Mouse (Mus musculus) intestine, embryonic 15.5 days (tissue): Measurements from ENCODE around the gene Rcor1. TPM values are rescaled to one million over a fixed set of nuclear protein-coding genes. Genes with fewer than 3 reads are reported as not detected.

ENCODE experiments used
- ATAC-seq: fragments of 200-750 bp; cut with Nextera tagmentation; 2 replicates; pipeline ENCODE4 v1.8.0; 2017; ENCODE audit warnings: moderate TSS enrichment, moderate library complexity
- H3K27ac ChIP-seq: fragments of 300-500 bp; sonication (generic); 2 replicates; pipeline ENCODE4 v1.5.1; 2015; ENCODE audit warnings: mild to moderate bottlenecking, inconsistent platforms
- H3K27me3 ChIP-seq: fragments of 300-500 bp; sonication (generic); replicated peaks from 2 replicates; pipeline ENCODE4 v1.6.1; 2015; ENCODE audit warnings: inconsistent platforms
- H3K36me3 ChIP-seq: fragments of 300-500 bp; sonication (generic); 2 replicates; pipeline ENCODE4 v1.6.1; 2015; ENCODE audit warnings: inconsistent platforms
- H3K4me1 ChIP-seq: fragments of 300-500 bp; sonication (generic); replicated peaks from 2 replicates; pipeline ENCODE4 v1.6.1; 2015; ENCODE audit warnings: inconsistent platforms
- H3K4me2 ChIP-seq: fragments of 300-500 bp; sonication (generic); replicated peaks from 2 replicates; pipeline ENCODE4 v1.6.1; 2015; ENCODE audit warnings: mild to moderate bottlenecking, inconsistent platforms
- H3K4me3 ChIP-seq: fragments of 300-500 bp; sonication (generic); replicated peaks from 2 replicates; pipeline ENCODE4 v1.5.1; 2015; ENCODE audit warnings: inconsistent platforms
- H3K9ac ChIP-seq: fragments of 300-500 bp; sonication (generic); 2 replicates; pipeline ENCODE4 v1.6.1; 2015; ENCODE audit warnings: inconsistent platforms
- H3K9me3 ChIP-seq: fragments of 300-500 bp; sonication (generic); 2 replicates; pipeline ENCODE4 v1.6.1; 2016; ENCODE audit warnings: inconsistent platforms
- WGBS: fragments of 180-500 bp; shearing (Covaris S2); methylation state at CpG from one replicate; pipeline ENCODE4 v1.1.7; 2015; 5-methylcytosine and 5-hydroxymethylcytosine counted together
- polyA plus RNA-seq: library from polyadenylated mRNA; unstranded; fragments of >200 nt; fragmentation: Nextera tagmentation; extraction: Ambion mirVana; gene quantifications from 2 replicates; pipeline ENCODE4 v1.2.1, GENCODE M21; 2015

Gene Rcor1
- polyA plus RNA-seq, 1 experiment from 2014 or later: 9.1 TPM

DNA sequence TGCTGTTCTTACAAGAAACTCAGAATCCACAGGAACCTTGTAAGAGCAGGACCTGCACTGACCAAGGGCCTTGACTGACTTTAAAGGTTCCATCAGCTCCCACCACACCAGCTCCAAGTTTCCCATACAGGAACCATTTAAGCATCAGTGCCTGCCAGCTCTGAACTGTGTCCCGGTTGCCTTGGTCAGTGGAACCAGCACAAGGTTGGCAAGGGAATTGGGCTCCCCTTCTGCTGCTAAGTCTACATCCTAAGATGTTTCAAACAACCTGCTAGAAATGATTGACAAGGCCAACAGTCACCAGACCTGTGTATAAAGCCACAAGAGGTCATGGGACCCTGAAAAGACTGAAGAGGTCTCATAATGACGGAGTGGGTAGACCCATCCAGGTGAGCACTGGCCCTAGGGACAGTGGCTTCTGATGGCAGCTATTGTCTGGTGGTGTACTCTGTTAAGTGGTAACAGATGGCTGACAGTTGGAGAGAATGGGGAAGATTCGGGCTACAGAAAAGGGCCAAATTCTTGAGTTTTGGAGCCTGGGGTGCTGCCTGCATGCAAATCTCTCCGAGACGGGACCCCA is 80.4 kb downstream of the Rcor1 start:
- Histone ChIP-seq H3K27ac (no peak overlapping the region), H3K4me2 (no peak overlapping the region), H3K9ac (no peak overlapping the region), H3K4me3 (no peak overlapping the region), H3K27me3 (no peaks in the 10 kb centered on the region), H3K36me3 (peaks cover 21% of the 10 kb centered on the region), H3K9me3 (no peaks in the 10 kb centered on the region), H3K4me1 (no peaks in the 10 kb centered on the region)
- ATAC-seq: no peak
- WGBS: 95% methylated on average over 5 of the region's 5 CpGs

DNA sequence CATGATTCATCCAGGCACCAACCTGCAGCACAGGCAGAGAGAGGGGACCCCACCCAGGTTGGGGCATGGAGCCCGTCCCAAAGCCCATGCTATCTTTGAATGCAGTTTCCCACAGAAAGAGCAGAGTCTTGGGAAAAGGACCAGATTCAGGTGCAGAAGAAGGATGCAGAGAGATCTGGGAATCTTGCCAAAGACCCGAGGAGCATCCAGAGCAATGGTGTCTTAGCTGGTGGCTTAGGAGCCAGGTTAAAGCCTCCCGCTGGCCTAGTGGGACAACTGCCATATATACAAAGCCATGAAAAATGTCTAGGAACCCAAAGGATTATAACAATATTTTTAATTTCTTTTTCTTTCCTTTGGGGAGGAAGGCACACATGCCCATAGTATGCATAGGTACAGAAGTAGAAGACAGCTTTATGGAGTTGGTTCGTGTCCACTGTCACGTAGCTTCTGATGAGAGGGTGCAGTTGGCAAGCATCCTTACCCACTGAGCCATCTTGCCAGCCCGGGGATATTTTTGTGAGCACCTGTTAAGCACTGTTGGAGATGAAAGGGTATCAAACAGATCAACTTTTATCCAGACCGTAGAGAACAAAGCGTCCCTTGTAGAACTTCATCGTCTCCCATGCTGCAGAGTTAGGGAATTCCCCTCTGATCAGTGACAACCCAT is 82.0 kb downstream of the Rcor1 start:
- H3K36me3 ChIP-seq: peaks cover 12% of the 10 kb centered on the region
- 87% methylated on average over 9 of the region's 9 CpGs for WGBS
- H3K4me2 ChIP-seq: no peak overlapping the region
- H3K27ac ChIP-seq: no peak overlapping the region
- no peaks in the 10 kb centered on the region for H3K9me3 ChIP-seq
- no peak overlapping the region for H3K4me3 ChIP-seq
- no peaks in the 10 kb centered on the region for H3K4me1 ChIP-seq
- no peak overlapping the region for H3K9ac ChIP-seq
- H3K27me3 ChIP-seq: no peaks in the 10 kb centered on the region
- no peak for ATAC-seq

DNA sequence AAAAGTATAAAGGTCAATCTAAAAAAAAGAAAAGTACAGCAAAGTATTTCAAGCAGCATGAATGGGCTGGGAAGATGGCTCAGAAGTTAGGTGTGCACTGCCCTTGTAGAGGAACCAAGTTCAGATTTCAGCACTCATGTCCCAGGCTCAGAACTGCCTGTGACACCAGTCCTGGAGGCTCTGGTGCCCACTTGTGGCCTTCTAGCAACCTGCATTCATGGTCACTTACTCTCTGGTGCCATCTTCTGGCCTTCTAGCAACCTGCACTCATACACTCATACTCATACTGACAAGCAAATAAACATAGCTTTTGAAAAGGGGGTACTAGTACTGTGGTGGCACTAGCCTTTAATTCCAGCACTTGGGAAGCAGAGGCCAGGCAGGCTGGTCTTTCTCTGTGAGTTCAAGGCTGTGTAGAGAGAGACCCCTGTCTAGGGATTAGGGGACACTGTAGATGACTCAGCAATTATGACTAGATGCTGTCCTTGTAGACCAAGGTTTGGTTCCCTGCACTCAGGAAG is 83.2 kb downstream of the Rcor1 start:
- Histone ChIP-seq H3K9ac (no peak overlapping the region), H3K27me3 (no peaks in the 10 kb centered on the region), H3K4me1 (no peaks in the 10 kb centered on the region), H3K9me3 (no peaks in the 10 kb centered on the region), H3K36me3 (peaks cover 4% of the 10 kb centered on the region; the same call in 1 of the 2 replicates), H3K27ac (no peak overlapping the region), H3K4me3 (no peak overlapping the region), H3K4me2 (no peak overlapping the region)
- no peak for ATAC-seq

DNA sequence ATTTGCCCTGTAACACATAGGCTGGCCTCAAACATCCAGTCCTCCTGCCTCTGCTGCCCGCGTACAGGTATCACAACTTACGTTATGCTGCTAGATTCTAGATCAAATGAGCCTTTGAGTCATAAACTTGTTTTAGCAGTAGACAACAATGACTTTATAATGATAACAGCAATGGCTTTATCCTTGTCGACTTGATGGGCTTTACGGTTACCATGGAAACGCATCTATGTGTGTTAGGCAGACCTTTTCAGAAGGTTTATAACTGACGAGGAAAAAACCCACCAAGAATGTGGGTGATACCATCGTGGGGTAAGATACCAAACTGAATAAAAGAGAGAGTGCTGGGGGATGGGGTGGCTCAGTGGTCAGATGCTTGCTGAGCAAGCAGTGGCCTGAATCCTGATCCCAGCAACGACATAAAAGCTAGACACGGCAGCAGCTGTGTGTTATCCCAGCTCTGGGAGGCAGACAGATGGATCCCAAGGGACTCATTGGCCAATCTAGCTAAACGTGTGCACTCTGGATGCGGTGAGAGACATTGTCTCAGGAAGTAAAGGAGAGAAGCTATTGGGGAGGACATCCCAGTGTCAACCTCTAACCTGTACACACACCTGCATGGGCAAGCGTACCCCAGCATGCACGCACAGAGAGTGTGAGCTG is 85.6 kb downstream of the Rcor1 start:
- WGBS: 59% methylated on average over 14 of the region's 14 CpGs
- no peak overlapping the region for H3K4me3 ChIP-seq
- H3K9ac ChIP-seq: no peak overlapping the region
- H3K4me2 ChIP-seq: no peak overlapping the region
- 0 out of 2 replicates have a peak, but pooled peaks cover under 1% of the 10 kb centered on the region for H3K36me3 ChIP-seq
- H3K27me3 ChIP-seq: no peaks in the 10 kb centered on the region
- no peak for ATAC-seq
- no peaks in the 10 kb centered on the region for H3K9me3 ChIP-seq
- H3K4me1 ChIP-seq: no peaks in the 10 kb centered on the region
- no peak overlapping the region for H3K27ac ChIP-seq

DNA sequence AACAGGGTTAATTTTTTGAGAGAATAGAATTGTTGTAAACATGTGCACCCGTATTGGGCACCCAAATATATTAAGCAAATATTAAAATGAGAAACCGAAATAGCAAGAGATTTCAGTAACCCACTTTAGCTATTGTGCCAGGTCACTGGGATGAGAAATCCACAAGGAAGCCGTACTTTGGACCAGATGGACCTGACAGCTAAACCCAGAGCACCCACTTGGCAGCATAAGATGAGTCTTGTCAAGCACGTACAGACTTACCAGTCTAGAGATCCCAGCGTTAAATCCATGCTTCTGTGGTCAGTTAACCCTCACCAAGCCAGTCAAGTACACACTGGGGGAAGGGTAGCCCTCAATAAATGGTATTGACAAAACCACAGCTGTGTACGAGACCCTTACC is 86.5 kb downstream of the Rcor1 start:
- Histone ChIP-seq H3K27me3 (no peaks in the 10 kb centered on the region), H3K4me3 (no peak overlapping the region), H3K9me3 (no peaks in the 10 kb centered on the region), H3K27ac (no peak overlapping the region), H3K36me3 (no peaks in the 10 kb centered on the region), H3K4me1 (no peaks in the 10 kb centered on the region), H3K4me2 (no peak overlapping the region), H3K9ac (no peak overlapping the region)
- WGBS: 72% methylated on average over 6 of the region's 6 CpGs
- ATAC-seq: no peak

DNA sequence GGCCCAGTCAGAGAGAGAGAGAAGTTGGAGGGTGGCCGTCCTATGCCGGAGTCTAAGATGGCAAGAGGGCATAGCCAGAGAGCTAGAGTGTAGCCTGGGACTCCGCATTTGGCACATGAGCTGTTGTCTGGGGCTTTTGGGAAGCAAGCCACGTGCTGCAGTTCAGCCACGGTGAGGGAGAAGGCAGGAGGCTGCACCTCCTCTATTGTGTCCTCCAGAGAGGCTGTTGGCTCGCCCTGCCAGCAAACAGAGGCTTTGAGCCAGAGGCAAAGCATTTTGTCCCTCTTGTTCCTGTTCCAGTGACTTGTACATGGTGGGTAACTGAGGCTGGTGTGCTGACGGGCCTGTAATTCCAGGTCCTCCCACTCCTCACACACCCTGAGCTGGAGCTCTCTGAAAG is 95.0 kb downstream of the Rcor1 start:
- no peak overlapping the region for H3K4me3 ChIP-seq
- H3K27me3 ChIP-seq: no peaks in the 10 kb centered on the region
- H3K4me1 ChIP-seq: no peaks in the 10 kb centered on the region
- no peak overlapping the region for H3K4me2 ChIP-seq
- no peak overlapping the region for H3K27ac ChIP-seq
- WGBS: 87% methylated on average over 7 of the region's 7 CpGs
- no peak for ATAC-seq
- no peaks in the 10 kb centered on the region for H3K9me3 ChIP-seq
- H3K36me3 ChIP-seq: no peaks in the 10 kb centered on the region
- no peak overlapping the region for H3K9ac ChIP-seq

DNA sequence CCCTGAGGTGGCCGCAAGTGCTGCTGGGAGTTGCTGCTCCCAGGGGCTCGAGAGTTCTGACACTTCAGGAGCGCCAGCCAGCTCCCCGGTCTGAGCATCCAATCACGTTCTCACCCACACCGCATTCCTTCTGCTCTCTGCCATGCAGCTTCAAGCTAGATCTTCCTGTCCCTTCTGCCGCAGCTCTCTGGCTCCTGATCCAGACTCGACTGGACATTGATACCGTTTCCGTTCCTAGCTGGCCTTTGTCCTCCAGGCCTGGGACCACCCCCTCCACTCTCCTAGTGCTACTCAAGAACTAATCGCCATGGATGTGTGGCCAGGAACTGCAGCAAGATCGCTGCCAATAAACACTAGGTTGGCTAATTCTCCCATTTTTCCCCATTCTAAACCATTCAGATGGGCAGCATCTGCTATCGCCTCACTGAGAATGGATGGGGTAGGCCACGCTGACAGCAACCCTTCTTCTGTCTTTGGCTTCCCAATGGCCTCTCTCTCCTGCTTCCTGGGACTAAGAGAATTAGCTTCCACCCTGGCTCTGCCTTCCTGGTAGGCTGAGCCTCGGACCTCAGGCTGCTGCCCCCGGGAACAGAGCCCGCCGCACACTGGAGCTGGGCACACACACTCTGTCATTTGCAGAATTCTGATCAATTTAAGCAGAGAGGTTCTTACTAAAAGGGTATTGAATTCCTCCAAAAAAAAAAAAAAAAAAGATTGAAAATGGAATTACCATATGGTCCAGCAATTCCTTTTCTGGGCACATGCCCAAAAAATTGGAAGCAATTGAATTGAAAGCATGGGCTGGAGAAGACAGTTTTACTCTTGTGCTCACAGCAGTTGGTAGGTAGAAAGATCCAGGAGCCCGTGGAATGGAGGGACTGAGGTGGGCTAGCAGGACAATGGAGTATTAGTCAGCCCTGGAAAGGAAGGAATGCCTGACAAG is 95.9 kb downstream of the Rcor1 start:
- Histone ChIP-seq H3K4me1 (no peaks in the 10 kb centered on the region), H3K9me3 (no peaks in the 10 kb centered on the region), H3K4me2 (no peak overlapping the region), H3K27me3 (no peaks in the 10 kb centered on the region), H3K4me3 (no peak overlapping the region), H3K36me3 (no peaks in the 10 kb centered on the region), H3K27ac (no peak overlapping the region), H3K9ac (no peak overlapping the region)
- 70% methylated on average over 19 of the region's 19 CpGs for WGBS
- no peak for ATAC-seq

DNA sequence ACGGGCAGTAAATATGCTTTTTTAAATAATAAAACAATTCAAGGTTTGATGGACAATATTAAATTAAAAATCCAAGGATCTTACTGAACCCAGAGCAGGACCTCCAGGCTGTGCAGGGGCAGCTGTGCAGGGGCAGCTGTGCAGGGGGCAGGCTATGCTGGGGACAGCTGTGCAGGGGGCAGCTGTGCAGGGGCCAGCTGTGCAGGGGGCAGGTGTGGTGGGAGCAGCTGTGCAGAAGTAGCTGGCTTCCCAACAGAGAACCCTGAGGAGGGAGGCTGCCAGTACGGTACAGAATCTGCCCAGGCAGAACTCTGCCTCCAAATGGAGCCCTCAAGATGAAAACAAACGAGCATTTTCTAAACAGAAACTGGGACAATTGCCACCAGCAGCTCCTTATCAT is 96.8 kb downstream of the Rcor1 start:
- H3K27ac ChIP-seq: no peak overlapping the region
- WGBS: 66% methylated on average over 3 of the region's 3 CpGs
- no peak for ATAC-seq
- H3K4me3 ChIP-seq: no peak overlapping the region
- no peaks in the 10 kb centered on the region for H3K4me1 ChIP-seq
- H3K36me3 ChIP-seq: no peaks in the 10 kb centered on the region
- no peaks in the 10 kb centered on the region for H3K9me3 ChIP-seq
- no peak overlapping the region for H3K9ac ChIP-seq
- H3K4me2 ChIP-seq: no peak overlapping the region
- no peaks in the 10 kb centered on the region for H3K27me3 ChIP-seq

DNA sequence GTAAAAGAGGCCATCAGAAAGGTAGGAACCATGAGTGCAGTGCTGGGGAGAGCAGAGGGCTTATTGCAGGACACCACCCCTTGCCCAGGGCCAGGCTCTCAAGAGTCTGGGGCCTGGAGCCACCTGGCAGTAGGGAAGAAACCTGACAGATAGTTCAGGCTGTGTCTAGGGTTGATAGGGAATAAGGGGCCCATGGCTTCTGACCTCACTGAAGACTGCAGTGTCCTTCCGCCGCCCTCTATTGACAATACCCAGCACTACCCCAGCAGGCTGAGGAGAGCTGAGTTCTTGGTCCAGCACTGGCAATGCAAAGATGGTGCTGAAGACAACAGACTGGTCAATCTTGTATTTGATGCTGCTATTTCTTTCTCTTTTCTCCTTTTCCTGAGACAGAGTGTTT is 97.9 kb downstream of the Rcor1 start:
- no peak overlapping the region for H3K9ac ChIP-seq
- H3K4me2 ChIP-seq: no peak overlapping the region
- H3K4me3 ChIP-seq: no peak overlapping the region
- no peaks in the 10 kb centered on the region for H3K27me3 ChIP-seq
- no peaks in the 10 kb centered on the region for H3K36me3 ChIP-seq
- no peaks in the 10 kb centered on the region for H3K4me1 ChIP-seq
- WGBS: 57% methylated on average over 2 of the region's 2 CpGs
- no peak for ATAC-seq
- no peaks in the 10 kb centered on the region for H3K9me3 ChIP-seq
- no peak overlapping the region for H3K27ac ChIP-seq

DNA sequence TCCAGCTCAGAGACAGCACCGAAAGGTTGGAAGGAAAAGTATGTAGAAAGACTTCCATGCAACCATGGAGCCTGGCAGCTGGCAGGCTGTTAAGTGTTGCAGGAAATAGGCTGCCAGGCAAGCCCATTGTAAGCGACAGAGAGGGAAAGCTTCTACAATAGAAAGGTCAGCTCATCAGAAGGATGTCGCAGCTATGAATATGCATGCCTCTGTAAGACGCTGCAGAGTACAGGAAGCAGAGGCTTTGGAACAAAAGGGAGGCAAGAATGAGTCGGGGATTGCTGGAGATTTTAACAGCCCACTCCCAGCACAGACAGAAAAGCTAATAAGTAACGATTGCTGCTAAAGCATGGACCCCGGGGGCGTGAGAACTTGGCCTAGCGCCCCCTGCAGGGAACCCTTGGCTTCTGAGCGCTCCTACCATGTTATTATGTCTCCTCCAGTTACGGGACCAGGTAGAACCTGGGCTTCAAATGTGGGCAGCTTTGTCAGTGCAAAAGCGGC is 103.9 kb downstream of the Rcor1 start:
- Histone ChIP-seq H3K4me3 (no peak overlapping the region), H3K27ac (no peak overlapping the region), H3K9ac (no peak overlapping the region), H3K4me2 (peak overlapping the region; percentile 22), H3K36me3 (no peaks in the 10 kb centered on the region), H3K4me1 (peaks cover 17% of the 10 kb centered on the region), H3K27me3 (no peaks in the 10 kb centered on the region), H3K9me3 (no peaks in the 10 kb centered on the region)
- 0 out of 2 replicates have a peak, but pooled peaks have one; percentile 10 for ATAC-seq
- 27% methylated on average over 12 of the region's 12 CpGs for WGBS

DNA sequence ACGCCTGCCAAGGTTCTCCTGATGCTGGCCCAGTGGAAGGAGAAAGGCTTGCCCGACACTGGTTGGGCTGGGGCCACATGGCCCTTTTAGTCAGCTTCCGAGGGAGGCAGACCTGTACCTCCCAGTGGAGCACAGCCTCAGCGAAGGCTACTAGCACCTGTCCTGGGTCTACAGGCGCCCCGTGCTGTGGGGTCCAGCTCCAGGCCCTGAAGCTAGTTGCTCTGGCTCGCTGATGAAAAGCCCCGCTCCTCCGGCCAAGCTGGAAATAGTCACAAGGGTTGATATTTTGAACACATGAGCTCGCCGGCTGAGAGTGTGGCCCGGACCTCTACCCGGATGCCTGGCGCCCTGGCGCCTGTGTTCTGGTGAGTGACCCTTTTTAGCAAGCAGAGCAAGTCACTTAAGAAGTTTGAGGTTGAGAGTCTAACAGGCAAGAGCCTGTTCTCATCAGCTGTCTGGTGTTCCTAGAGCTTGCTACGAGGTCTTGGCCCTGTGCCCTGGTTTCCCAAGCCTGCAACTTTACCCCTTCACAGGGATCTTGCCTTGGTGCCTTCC is 104.4 kb downstream of the Rcor1 start:
- WGBS: 66% methylated on average over 16 of the region's 16 CpGs
- H3K4me1 ChIP-seq: peaks cover 17% of the 10 kb centered on the region
- H3K27me3 ChIP-seq: no peaks in the 10 kb centered on the region
- H3K27ac ChIP-seq: no peak overlapping the region
- no peaks in the 10 kb centered on the region for H3K9me3 ChIP-seq
- no peak overlapping the region for H3K4me3 ChIP-seq
- H3K9ac ChIP-seq: no peak overlapping the region
- peak overlapping the region; percentile 22 for H3K4me2 ChIP-seq
- no peaks in the 10 kb centered on the region for H3K36me3 ChIP-seq
- ATAC-seq: 0 out of 2 replicates have a peak, but pooled peaks have one; percentile 28
